Mouse (Mus musculus): ENCODE results near the gene Zfp418.
"Not testable (repeated sequence)": the region's sequence is repeated elsewhere in the genome, so short reads cannot be mapped to it uniquely, and the experiment has no call there.

GRCm38 (mm10) chr7:7209313-7210151 lies 38.4 kb downstream of the Zfp418 start, which contains the start of gene Zfp772:
- TF ChIP-seq POLR2A (IDR thresholded peaks at IDR 0.05; ENCODE audit: borderline replicate concordance, low read depth, low read length); CTCF (IDR thresholded peaks at IDR 0.05; ENCODE audit: low read depth, low read length): not testable (repeated sequence)
